Mouse (Mus musculus) lung, adult 2 months (tissue): ENCODE measurements at regions not wholly inside any gene's neighbourhood (a gene's known extent, or its start where the extent isn't known, plus 50 kb on each side); places are given as distances from the start of the nearest gene placed in this dataset.
"Not testable (repeated sequence)": the region's sequence is repeated elsewhere in the genome, so short reads cannot be mapped to it uniquely, and the experiment has no call there.

Experiments used
- DNase-seq: peaks from one replicate; pipeline ENCODE4 v3.0.0; 2022
- H3K4me1 ChIP-seq: fragments of 200-500 bp; 2 replicates; pipeline ENCODE4 v1.6.1; 2011; ENCODE audit warnings: low read length; ENCODE audit not compliant: control insufficient read depth, insufficient read depth
- H3K4me3 ChIP-seq: fragments of 200-500 bp; replicated peaks from 2 replicates; pipeline ENCODE3; 2011; ENCODE audit warnings: low read depth, mild to moderate bottlenecking, control low read depth, low read length; ENCODE audit errors: extremely low read depth
- CTCF ChIP-seq: fragments of 200-500 bp; IDR thresholded peaks from 2 replicates; pipeline ENCODE4 v1.5.1; 2011; ENCODE audit warnings: mild to moderate bottlenecking, low read length, control low read depth; ENCODE audit not compliant: insufficient read depth
- POLR2A ChIP-seq: fragments of 200-500 bp; IDR thresholded peaks from 2 replicates; pipeline ENCODE4 v1.6.1; 2011; ENCODE audit warnings: low read depth, mild to moderate bottlenecking, control low read depth, low read length, borderline replicate concordance; ENCODE audit errors: extremely low read depth
- WGBS: fragments of 180-500 bp; shearing (Covaris S2); methylation state at CpG from one replicate; pipeline ENCODE4 v1.1.7; 2018; 5-methylcytosine and 5-hydroxymethylcytosine counted together

DNA sequence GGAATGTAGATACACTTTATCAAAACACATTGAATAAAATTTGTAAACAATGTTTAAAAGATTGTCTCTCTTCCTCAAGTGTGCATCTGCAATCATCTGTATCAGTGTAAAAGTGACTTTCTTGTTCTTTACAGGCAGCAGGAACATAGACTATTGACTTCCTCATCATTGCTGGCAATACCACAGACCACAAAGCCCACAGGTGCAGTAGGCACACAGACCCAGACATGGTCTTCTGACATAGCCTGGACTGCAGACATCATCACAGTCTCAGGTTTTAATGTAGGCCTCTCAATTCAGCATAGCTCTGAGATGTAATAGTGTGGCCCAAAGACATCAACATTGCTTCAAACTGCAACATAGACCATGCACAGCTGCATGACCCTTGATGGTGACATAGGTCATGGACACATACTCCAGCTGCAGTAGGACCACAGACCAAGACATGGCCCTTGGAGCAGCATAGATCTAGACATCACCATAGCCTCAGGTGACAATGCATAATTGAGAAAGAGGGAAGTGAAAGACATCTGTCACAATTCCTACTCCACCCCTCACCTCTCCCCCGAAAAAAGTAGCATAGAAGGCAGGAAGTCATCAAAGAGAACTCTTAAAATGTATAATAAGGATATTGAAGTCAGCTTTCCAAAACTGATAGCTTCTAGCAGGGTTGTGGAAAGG is 74.1 kb upstream of the Speer2 start:
- 43% methylated on average over 1 of the region's 1 CpGs for WGBS
- Histone ChIP-seq H3K4me1 (no peaks in the 10 kb centered on the region), H3K4me3 (no peak overlapping the region)
- TF ChIP-seq POLR2A (no peak), CTCF (no peak)
- DNase-seq: no peak

DNA sequence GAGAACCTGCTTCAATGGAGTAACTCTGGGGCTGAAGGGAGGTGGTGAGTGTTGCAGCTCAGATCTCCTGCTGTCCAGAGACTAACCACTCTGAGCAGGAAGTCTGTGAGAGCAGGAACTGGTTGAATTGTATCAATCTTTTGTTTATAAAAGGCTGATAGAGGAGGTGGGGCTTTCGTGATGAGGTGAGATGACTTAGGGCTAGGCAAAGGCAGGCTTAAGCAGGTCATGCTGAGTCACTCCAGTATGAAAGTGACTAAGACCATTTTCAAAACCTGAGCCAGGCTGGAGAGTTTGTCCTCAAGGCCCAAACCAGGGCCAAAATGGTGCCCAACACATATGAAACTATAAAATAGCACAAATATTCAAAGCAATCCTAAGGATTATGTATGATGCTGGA is 80.1 kb upstream of the Speer2 start:
- 43% methylated on average over 1 of the region's 1 CpGs for WGBS
- DNase-seq: no peak
- TF ChIP-seq POLR2A (no peak), CTCF (no peak)

DNA sequence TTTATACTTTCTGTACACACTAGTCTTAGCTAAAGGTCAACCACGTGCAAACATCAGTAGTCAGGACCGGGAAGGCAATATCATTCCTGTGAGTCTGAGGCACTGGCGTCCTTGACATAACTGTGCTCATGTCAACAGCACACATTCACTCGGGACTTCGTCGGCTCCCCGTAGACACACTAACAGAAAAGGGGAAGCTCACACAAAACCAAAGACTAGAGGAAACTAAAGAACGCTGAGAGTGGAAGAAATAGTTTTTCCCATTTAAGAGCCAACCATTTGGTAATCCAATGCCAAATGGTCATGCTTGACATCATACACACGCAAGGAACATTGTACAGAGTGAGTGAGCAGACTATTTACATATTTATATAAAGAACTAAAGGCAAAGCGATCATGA is 85.2 kb upstream of the Speer2 start:
- no peak for DNase-seq
- no peak for TF ChIP-seq CTCF
- Histone ChIP-seq H3K4me1 (no peaks in the 10 kb centered on the region), H3K4me3 (no peak overlapping the region)
- 55% methylated on average over 10 of the region's 10 CpGs for WGBS

More for the DNA sequence above, 80.1 kb upstream of the Speer2 start:
- Histone ChIP-seq H3K4me1 (no peaks in the 10 kb centered on the region), H3K4me3 (no peak overlapping the region)

DNA sequence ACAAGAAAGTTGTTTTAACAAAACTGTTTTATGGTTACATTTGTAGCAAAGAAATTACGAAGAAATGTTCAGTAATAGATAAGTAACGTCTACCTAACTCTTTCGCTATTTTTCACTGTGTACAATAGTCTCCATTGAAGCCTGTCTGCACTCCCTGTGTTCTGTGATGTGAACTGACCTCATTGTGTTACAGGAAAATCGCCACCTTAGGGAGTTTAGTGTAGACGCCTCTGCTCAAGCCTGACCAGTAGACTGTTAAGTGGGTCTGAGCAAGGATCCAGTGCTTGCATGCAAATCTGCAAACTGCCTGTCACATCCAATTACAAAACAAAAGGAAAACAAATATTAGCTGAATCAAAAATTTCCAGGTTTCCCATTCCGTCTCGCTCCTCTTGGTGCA is 85.8 kb upstream of the Speer2 start:
- DNase-seq: no peak
- H3K4me1 ChIP-seq: no peaks in the 10 kb centered on the region
- WGBS: 81% methylated on average over 7 of the region's 7 CpGs
- no peak overlapping the region for H3K4me3 ChIP-seq
- TF ChIP-seq CTCF: no peak
- TF ChIP-seq POLR2A: no peak

DNA sequence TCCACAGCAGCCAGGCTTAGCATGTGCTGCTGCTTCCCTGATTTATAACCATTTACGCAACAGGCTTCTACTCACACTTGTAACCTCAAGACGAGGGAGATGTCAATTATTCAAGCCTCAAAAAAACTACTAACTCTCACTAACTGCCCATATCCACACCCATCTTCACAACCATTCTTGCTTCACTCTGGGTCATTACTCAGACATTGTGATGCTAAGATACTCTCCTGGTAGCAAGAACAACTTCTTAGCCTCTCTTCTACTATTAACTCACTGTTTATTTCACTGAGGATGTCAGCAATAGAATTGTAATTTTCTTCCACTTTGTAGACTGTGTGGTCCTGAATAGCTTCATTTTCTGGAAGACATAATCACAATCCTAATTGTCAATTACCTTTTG is 88.0 kb upstream of the Speer2 start:
- 70% methylated on average over 2 of the region's 2 CpGs for WGBS
- Histone ChIP-seq H3K4me1 (no peaks in the 10 kb centered on the region), H3K4me3 (no peak overlapping the region)
- DNase-seq: no peak
- TF ChIP-seq POLR2A: no peak
- TF ChIP-seq CTCF: no peak

DNA sequence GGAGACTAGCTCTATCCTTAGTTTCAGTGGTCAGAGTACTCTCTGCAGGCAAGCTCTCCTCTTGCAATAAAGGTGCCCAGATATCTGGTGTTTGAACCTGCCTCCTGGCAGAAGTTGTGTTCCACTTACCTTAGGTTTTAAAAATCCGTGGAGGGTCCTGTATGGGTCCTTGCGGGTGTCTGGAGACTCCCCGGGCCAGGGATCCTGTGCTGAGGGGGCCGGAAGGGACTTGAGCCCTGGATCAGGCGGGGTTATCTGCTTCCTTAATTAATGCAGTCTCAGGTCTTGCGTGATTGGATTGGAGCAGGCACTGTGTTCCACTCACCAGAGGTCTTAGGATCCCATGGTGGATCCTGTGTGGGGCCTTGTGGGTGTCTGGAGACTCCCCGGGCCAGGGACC is 103.0 kb upstream of the Speer2 start:
- not testable (repeated sequence) for H3K4me3 ChIP-seq, DNase-seq, H3K4me1 ChIP-seq
- 84% methylated on average over 7 of the region's 7 CpGs for WGBS

DNA sequence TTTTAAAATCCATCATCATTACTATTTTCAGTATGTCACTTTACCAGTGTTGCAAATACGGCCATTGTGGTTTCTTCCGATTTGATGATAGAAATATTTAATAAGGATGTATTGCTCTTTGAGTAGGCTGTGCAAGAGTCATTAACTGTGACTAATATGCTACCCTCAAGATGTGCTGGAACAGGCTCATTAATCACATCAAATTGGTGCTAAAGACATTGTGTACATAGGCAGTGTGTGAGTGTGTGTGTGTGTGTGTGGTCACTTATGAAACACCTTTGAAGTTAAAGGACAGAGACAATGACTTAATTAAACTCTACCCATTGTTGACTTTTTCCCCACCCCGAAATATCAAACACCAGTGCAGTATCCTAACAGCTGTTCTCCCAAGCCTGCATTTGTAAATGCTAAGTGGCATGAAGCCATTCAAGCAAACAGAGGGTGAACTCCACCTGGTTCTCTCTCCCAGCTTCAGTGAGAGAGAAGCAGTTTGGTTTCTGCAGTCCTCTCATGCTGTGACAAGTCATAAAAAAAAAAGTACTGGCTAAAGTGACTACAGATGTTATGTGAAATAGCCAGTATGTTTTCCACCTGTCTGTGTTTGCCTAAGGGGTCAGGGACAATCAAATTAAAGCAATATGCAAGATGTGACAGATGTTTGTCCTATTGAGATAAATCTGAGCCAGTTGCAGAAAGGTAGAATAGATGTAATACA is 116.4 kb upstream of the Speer2 start:
- DNase-seq: no peak
- no peak for TF ChIP-seq POLR2A
- TF ChIP-seq CTCF: no peak
- 52% methylated on average over 3 of the region's 3 CpGs for WGBS
- Histone ChIP-seq H3K4me3 (no peak overlapping the region), H3K4me1 (no peaks in the 10 kb centered on the region)

DNA sequence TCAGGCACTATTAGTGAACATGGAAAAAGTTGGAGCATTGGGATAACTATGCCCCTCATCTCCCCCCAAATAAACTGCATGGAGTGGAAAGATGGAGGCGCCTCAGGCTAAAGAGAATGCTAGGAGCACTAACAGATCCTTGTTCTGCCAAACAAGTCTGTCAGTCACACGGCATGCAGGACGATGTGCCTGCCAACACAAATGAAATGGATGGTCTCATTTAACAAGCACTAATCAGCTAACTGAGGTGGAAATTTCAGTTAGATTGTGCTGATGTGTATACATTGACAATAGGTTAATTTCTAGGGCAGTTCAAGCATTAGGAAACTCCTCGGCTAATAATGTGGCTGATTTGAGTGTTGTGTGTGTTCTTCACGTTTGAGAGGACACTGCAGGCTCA is 120.8 kb upstream of the Speer2 start:
- 61% methylated on average over 5 of the region's 5 CpGs for WGBS
- DNase-seq: no peak
- Histone ChIP-seq H3K4me3 (no peak overlapping the region), H3K4me1 (no peaks in the 10 kb centered on the region)
- TF ChIP-seq POLR2A (no peak), CTCF (no peak)

DNA sequence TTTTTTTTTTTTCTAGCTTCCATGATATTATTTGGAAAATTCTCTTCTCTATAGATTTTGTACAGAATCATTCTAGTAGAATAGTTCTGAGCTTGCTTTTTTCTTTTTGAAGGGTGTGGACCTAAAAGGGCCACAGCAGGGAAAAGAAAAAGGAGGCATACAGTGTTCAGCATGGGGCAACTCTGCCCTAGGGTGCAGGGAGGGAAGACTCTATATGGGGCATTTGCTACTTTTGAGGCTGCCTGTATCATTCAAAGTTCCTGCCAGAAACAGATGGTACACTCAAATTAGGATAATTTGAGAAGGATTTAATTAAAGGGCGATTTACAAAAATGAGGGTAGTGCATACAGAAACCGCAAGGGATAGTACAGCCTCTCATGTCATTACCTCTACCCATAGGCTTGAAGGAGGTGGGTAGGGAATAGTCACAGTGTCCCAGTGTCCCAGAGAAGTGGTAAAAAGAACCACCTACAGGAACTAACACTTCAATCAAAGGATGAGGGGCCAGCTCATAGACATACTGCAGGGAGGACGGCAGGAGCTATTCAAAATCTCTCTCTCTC is 128.4 kb upstream of the Speer2 start:
- no peak for DNase-seq
- no peak overlapping the region for H3K4me3 ChIP-seq
- no peaks in the 10 kb centered on the region for H3K4me1 ChIP-seq
- WGBS: 70% methylated on average over 3 of the region's 3 CpGs
- TF ChIP-seq POLR2A (no peak), CTCF (no peak)

DNA sequence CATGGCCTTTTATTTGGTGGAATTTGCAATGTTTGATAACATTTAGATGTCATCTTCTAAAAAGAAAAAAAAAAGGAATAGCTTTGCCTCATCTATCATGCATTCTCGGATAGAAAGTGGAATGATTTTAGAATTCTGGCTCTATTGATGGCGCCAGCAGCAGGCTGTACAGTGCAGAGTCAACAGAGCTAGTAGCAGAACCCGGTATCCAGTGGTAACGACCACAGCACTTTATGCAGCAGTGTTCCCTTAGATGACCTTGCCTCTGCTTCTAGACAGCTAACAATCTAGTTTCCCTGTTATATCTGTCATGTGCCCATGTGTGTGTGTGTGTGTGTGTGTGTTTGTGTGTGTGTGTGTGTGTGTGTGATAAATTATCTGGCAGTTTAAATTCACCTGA is 129.2 kb upstream of the Speer2 start:
- WGBS: 68% methylated on average over 4 of the region's 4 CpGs
- no peak for TF ChIP-seq POLR2A
- no peak for TF ChIP-seq CTCF
- Histone ChIP-seq H3K4me3 (no peak overlapping the region), H3K4me1 (no peaks in the 10 kb centered on the region)
- no peak for DNase-seq
